Mouse (Mus musculus): ENCODE measurements at regions not wholly inside any gene's neighbourhood (a gene's known extent, or its start where the extent isn't known, plus 50 kb on each side); places are given as distances from the start of the nearest gene placed in this dataset.
A peak's percentile ranks its signal among the peaks of the same experiment; 100 is the strongest.

DNA sequence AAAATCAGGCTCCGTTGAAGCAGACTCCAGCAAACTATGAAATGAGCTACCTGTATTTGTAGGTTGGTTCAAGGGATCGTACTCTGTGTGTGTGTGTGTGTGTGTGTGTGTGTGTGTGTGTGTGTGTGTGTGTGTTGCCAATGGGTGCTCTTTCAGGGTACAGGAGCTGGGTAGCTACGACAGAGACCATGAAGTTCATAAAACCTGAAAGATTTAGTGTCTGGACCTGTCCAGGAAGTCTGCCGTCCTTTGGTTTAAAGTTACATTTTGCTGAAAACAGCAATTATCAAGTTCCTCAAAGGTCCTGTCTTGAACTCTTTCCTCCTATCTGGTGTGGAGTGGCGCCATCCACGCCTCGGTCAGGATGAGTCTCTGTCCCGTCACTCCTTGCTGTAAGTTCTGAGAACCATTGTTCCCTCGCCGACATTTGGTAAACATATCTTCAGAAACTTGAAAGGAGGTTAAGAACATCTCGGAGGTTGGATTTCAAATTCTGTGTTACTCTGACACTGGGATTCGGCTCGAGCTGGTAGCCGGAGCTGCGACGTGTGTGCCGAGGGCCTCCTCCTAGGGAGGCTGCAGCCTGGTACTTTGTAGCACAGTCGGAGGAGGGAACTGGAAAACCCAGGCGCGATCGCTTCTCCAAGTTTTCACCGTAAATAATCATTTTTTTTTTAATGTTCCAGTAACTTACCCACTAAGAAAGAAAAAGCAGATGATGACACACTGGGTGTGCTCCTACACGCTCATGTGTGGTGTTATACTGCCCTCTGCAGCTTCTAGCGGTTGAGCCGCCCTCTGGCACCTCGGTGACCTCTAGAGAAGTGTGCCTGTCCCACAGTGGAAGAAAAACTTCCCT is 107.8 kb upstream of the N6amt1 start:
- Histone ChIP-seq H3K4me1 (ENCODE audit: control insufficient read depth, insufficient read depth, low read length) (no peaks in the 10 kb centered on the region), H3K4me2 (ENCODE audit: low read length) (0 out of 2 replicates have a peak overlapping the region, but pooled peaks have one; percentile 10), H3K4me3 (replicated peaks; ENCODE audit: low read depth, low read length) (no peak overlapping the region), H3K36me3 (ENCODE audit: control insufficient read depth, insufficient read depth, low read length) (no peaks in the 10 kb centered on the region), H3K9me3 (ENCODE audit: control insufficient read depth, low read length) (no peaks in the 10 kb centered on the region), H3K27ac (replicated peaks; ENCODE audit: low read depth, low read length) (no peak overlapping the region), H3K9ac (replicated peaks; ENCODE audit: low read length) (no peak overlapping the region), H3K27me3 (ENCODE audit: control insufficient read depth, insufficient read depth, low read length) (no peaks in the 10 kb centered on the region)
- no peak; the same call in 1 of the 2 replicates for ATAC-seq (ENCODE audit: low FRiP score, low TSS enrichment)
- WGBS = 63% methylated on average over 26 of the region's 26 CpGs
- peak; percentile 67 for DNase-seq

DNA sequence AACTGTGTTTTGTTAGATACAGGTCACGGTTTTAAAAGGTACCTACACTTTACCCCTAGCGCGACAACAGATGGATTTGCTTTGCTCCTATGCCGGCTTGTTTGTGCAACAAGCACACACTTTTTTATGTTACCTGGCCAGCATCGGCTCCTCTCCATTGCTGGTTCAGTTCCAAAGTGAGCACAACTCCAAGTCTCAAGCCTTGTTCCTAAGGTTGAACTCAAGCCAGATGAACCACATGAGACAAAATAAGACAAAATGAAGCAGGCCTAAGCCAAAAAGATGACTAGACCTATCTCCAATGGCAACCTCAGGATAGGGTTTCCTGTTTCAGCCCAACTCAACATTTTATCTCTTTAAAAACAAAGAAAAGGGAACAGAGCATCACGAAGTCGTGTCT is 108.5 kb upstream of the N6amt1 start:
- H3K4me3 ChIP-seq (replicated peaks; ENCODE audit: low read depth, low read length) = no peak overlapping the region
- DNase-seq (no peak), ATAC-seq (ENCODE audit: low FRiP score, low TSS enrichment) (no peak)
- no peaks in the 10 kb centered on the region for H3K27me3 ChIP-seq (ENCODE audit: control insufficient read depth, insufficient read depth, low read length)
- no peak overlapping the region for H3K9ac ChIP-seq (replicated peaks; ENCODE audit: low read length)
- 94% methylated on average over 7 of the region's 7 CpGs for WGBS
- H3K4me1 ChIP-seq (ENCODE audit: control insufficient read depth, insufficient read depth, low read length) = no peaks in the 10 kb centered on the region
- H3K9me3 ChIP-seq (ENCODE audit: control insufficient read depth, low read length) = no peaks in the 10 kb centered on the region
- H3K27ac ChIP-seq (replicated peaks; ENCODE audit: low read depth, low read length) = no peak overlapping the region
- no peak overlapping the region for H3K4me2 ChIP-seq (ENCODE audit: low read length)
- H3K36me3 ChIP-seq (ENCODE audit: control insufficient read depth, insufficient read depth, low read length) = no peaks in the 10 kb centered on the region

DNA sequence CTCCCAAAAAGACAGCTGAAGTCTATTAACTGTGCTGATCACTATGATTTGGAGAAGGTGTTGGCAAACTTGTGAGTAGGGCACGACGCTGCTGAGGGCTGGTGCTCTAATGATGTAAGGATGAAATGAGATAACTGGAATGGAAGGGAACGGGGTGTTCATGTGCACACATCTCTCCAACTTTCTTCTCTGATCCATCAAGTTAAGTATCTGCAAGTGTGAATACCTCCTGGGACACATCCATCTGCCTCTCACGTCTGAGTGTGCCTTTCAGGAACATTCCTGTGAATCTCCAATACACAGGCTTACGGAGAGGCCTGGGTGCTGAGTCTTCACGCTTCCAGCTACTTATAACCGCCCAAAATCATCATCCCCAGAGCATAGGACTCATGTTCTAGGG is 112.0 kb upstream of the N6amt1 start:
- Histone ChIP-seq H3K4me1 (ENCODE audit: control insufficient read depth, insufficient read depth, low read length) (no peaks in the 10 kb centered on the region), H3K36me3 (ENCODE audit: control insufficient read depth, insufficient read depth, low read length) (no peaks in the 10 kb centered on the region), H3K9me3 (ENCODE audit: control insufficient read depth, low read length) (no peaks in the 10 kb centered on the region), H3K9ac (replicated peaks; ENCODE audit: low read length) (no peak overlapping the region), H3K27ac (replicated peaks; ENCODE audit: low read depth, low read length) (no peak overlapping the region), H3K27me3 (ENCODE audit: control insufficient read depth, insufficient read depth, low read length) (no peaks in the 10 kb centered on the region), H3K4me2 (ENCODE audit: low read length) (no peak overlapping the region), H3K4me3 (replicated peaks; ENCODE audit: low read depth, low read length) (no peak overlapping the region)
- no peak for ATAC-seq (ENCODE audit: low FRiP score, low TSS enrichment)
- 92% methylated on average over 7 of the region's 7 CpGs for WGBS
- no peak for DNase-seq

DNA sequence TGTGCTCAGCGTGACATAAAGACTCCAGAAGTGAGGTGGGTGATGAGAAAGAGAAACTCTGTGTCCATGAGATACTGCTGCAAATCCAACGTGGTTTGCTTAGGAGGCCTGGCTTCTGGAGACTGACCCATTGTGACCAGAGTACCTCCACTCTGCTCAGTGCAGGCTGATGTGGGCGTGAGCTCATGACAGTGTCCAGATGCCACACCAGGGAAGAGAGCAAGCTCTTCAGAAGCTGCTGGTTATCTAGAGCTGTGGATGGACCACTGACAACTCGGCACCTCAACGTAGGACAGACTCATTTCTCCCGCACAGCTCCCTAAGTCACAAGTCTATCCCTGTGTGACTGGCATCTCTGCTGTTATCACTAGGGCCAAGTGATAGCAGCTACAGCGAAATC is 114.9 kb upstream of the N6amt1 start:
- H3K27ac ChIP-seq (replicated peaks; ENCODE audit: low read depth, low read length) = no peak overlapping the region
- no peaks in the 10 kb centered on the region for H3K27me3 ChIP-seq (ENCODE audit: control insufficient read depth, insufficient read depth, low read length)
- H3K9me3 ChIP-seq (ENCODE audit: control insufficient read depth, low read length) = no peaks in the 10 kb centered on the region
- no peak for DNase-seq
- H3K4me2 ChIP-seq (ENCODE audit: low read length) = no peak overlapping the region
- H3K9ac ChIP-seq (replicated peaks; ENCODE audit: low read length) = no peak overlapping the region
- no peak for ATAC-seq (ENCODE audit: low FRiP score, low TSS enrichment)
- WGBS = 88% methylated on average over 7 of the region's 7 CpGs
- no peaks in the 10 kb centered on the region for H3K36me3 ChIP-seq (ENCODE audit: control insufficient read depth, insufficient read depth, low read length)
- no peak overlapping the region for H3K4me3 ChIP-seq (replicated peaks; ENCODE audit: low read depth, low read length)
- H3K4me1 ChIP-seq (ENCODE audit: control insufficient read depth, insufficient read depth, low read length) = no peaks in the 10 kb centered on the region

DNA sequence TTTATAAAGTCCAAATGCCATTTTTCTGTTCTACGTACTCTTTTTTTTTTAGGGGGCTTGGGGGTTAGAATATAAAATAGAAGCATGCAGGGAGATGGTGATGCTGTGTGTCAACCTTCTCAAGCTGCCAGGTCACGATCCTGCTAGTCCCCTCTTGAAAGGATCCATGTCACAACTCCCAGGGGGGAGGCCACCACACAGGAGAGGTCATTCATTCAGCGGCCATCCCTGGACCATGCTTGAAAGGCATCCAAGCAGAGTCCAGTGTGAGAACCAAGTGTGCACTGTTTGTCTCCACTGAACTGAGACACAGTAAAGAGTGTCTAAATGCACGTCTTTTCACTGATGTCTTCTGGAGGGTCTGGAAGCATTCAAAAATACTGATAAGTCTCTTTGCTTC is 119.8 kb upstream of the N6amt1 start:
- no peaks in the 10 kb centered on the region for H3K27me3 ChIP-seq (ENCODE audit: control insufficient read depth, insufficient read depth, low read length)
- H3K9me3 ChIP-seq (ENCODE audit: control insufficient read depth, low read length) = no peaks in the 10 kb centered on the region
- DNase-seq (peak; percentile 4), ATAC-seq (ENCODE audit: low FRiP score, low TSS enrichment) (no peak)
- no peak overlapping the region for H3K27ac ChIP-seq (replicated peaks; ENCODE audit: low read depth, low read length)
- no peaks in the 10 kb centered on the region for H3K4me1 ChIP-seq (ENCODE audit: control insufficient read depth, insufficient read depth, low read length)
- no peak overlapping the region for H3K4me3 ChIP-seq (replicated peaks; ENCODE audit: low read depth, low read length)
- WGBS = 39% methylated on average over 4 of the region's 4 CpGs
- H3K36me3 ChIP-seq (ENCODE audit: control insufficient read depth, insufficient read depth, low read length) = no peaks in the 10 kb centered on the region
- no peak overlapping the region for H3K4me2 ChIP-seq (ENCODE audit: low read length)
- no peak overlapping the region for H3K9ac ChIP-seq (replicated peaks; ENCODE audit: low read length)

DNA sequence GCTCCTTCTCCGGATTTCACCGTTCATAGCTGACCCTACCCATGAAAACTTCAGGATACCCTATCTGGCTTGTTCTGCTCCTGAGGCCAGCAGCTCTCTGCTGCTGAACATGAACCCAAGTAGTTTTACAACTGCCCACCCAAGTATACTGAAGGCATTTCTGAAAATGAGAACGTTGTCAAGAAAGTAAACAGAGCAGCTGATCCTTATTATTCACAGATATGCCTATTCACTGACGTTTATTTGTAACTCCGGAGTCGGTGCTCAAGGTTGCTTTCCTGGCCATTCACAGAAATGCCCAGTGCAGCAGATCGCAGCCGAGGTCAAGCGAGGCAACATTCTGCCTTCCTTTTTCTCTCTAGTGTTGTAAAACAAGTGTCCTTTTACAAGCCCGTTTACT is 128.4 kb upstream of the N6amt1 start:
- Histone ChIP-seq H3K27ac (replicated peaks; ENCODE audit: low read depth, low read length) (no peak overlapping the region), H3K9me3 (ENCODE audit: control insufficient read depth, low read length) (no peaks in the 10 kb centered on the region), H3K4me1 (ENCODE audit: control insufficient read depth, insufficient read depth, low read length) (no peaks in the 10 kb centered on the region), H3K4me3 (replicated peaks; ENCODE audit: low read depth, low read length) (no peak overlapping the region), H3K36me3 (ENCODE audit: control insufficient read depth, insufficient read depth, low read length) (no peaks in the 10 kb centered on the region), H3K4me2 (ENCODE audit: low read length) (no peak overlapping the region), H3K9ac (replicated peaks; ENCODE audit: low read length) (no peak overlapping the region), H3K27me3 (ENCODE audit: control insufficient read depth, insufficient read depth, low read length) (no peaks in the 10 kb centered on the region)
- 93% methylated on average over 10 of the region's 10 CpGs for WGBS
- DNase-seq = no peak
- ATAC-seq (ENCODE audit: low FRiP score, low TSS enrichment) = no peak

DNA sequence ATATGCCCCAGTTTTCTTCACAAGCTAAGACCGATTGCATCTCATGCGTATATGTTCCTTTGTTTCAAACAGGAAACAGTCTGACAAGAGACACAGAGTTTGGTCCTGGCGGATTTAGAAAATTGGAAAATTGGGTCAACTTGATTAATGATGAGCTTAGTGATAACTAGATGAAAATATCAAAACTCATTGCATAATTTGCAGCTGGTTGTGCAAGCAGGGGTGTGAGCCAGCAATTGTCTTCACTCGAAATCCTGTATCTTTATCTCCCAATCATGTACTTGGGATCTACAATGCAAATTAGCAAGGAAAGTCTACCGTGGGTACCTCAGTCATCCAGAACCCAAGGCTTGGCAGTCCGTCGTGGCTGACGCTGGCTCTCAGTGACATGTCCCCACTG is 128.9 kb upstream of the N6amt1 start:
- no peak overlapping the region for H3K4me2 ChIP-seq (ENCODE audit: low read length)
- no peak overlapping the region for H3K4me3 ChIP-seq (replicated peaks; ENCODE audit: low read depth, low read length)
- ATAC-seq (ENCODE audit: low FRiP score, low TSS enrichment) = no peak
- DNase-seq = no peak
- H3K27ac ChIP-seq (replicated peaks; ENCODE audit: low read depth, low read length) = no peak overlapping the region
- H3K4me1 ChIP-seq (ENCODE audit: control insufficient read depth, insufficient read depth, low read length) = no peaks in the 10 kb centered on the region
- no peaks in the 10 kb centered on the region for H3K36me3 ChIP-seq (ENCODE audit: control insufficient read depth, insufficient read depth, low read length)
- 84% methylated on average over 8 of the region's 8 CpGs for WGBS
- no peaks in the 10 kb centered on the region for H3K9me3 ChIP-seq (ENCODE audit: control insufficient read depth, low read length)
- no peaks in the 10 kb centered on the region for H3K27me3 ChIP-seq (ENCODE audit: control insufficient read depth, insufficient read depth, low read length)
- no peak overlapping the region for H3K9ac ChIP-seq (replicated peaks; ENCODE audit: low read length)

DNA sequence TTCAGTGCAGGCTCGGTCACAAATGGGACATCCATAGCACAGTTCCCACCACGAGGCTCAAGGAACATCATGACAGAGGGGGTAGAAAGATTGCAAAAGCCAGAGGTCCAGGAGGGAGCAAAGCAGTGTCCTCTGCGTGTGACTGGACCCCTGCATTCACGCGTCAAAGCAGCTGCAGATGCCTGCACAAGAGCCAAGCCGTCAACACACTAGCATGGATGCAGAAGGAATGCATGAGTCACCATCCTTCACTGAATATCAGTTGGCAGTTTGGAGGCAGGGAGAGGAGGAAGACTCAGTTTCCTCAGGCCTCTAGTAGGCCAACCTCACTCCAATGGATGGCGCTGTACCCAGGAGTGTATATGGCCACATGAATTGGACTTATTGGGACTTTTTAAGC is 130.0 kb upstream of the N6amt1 start:
- H3K9ac ChIP-seq (replicated peaks; ENCODE audit: low read length) = no peak overlapping the region
- 94% methylated on average over 7 of the region's 7 CpGs for WGBS
- no peaks in the 10 kb centered on the region for H3K9me3 ChIP-seq (ENCODE audit: control insufficient read depth, low read length)

DNA sequence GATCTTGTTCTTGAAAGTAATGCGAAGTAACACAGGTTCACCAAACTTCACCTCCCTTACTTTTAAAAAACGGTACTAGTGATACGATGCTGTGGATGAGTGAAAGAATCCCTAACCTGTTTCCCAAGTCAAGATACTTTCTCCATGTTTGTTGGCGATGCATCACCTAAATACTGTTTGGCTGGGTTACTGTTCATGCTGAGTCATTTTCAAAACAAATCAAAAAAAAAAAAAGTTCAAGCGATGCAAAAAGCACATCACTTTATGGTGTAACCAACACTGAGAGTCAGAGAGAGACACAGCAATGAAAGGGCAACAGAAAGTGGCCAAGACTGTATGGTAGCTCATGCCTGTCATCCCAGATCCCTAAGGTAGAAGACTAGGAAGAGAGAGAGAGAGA is 133.4 kb upstream of the N6amt1 start:
- Histone ChIP-seq H3K4me3 (replicated peaks; ENCODE audit: low read depth, low read length) (no peak overlapping the region), H3K4me1 (ENCODE audit: control insufficient read depth, insufficient read depth, low read length) (no peaks in the 10 kb centered on the region), H3K27me3 (ENCODE audit: control insufficient read depth, insufficient read depth, low read length) (no peaks in the 10 kb centered on the region), H3K9ac (replicated peaks; ENCODE audit: low read length) (no peak overlapping the region), H3K36me3 (ENCODE audit: control insufficient read depth, insufficient read depth, low read length) (no peaks in the 10 kb centered on the region), H3K4me2 (ENCODE audit: low read length) (no peak overlapping the region), H3K27ac (replicated peaks; ENCODE audit: low read depth, low read length) (no peak overlapping the region), H3K9me3 (ENCODE audit: control insufficient read depth, low read length) (no peaks in the 10 kb centered on the region)
- WGBS = 96% methylated on average over 5 of the region's 5 CpGs
- DNase-seq (no peak), ATAC-seq (ENCODE audit: low FRiP score, low TSS enrichment) (no peak)

More for the DNA sequence above, 130.0 kb upstream of the N6amt1 start:
- ATAC-seq (ENCODE audit: low FRiP score, low TSS enrichment) (no peak), DNase-seq (no peak)
- Histone ChIP-seq H3K4me2 (ENCODE audit: low read length) (no peak overlapping the region), H3K4me1 (ENCODE audit: control insufficient read depth, insufficient read depth, low read length) (no peaks in the 10 kb centered on the region), H3K27ac (replicated peaks; ENCODE audit: low read depth, low read length) (no peak overlapping the region), H3K36me3 (ENCODE audit: control insufficient read depth, insufficient read depth, low read length) (no peaks in the 10 kb centered on the region), H3K27me3 (ENCODE audit: control insufficient read depth, insufficient read depth, low read length) (no peaks in the 10 kb centered on the region), H3K4me3 (replicated peaks; ENCODE audit: low read depth, low read length) (no peak overlapping the region)
